Mouse (Mus musculus): ENCODE measurements around the gene Creb3l4.

DNA sequence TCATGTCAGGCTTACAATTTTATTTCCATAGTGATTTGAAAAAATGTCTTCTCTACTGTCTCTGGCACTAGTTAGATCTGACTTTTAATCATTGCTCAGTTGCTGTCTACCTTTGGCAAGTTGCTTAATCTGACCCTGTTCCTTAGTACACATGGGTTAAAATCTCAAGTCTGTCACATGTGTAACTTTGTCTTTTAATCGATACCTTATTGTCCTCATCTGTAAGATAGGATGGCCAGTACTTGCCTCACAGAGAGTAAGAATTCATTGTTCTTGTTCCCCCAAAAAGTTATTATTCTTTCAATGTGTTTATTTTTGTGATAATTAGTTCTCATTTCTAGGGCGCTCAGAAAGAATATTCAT lies 48.7 kb upstream of the Creb3l4 start:
- TF ChIP-seq EP300 (IDR thresholded peaks at IDR 0.05; ENCODE audit: insufficient read depth, low read depth, low read length) (no peak), POLR2A (IDR thresholded peaks at IDR 0.05; ENCODE audit: insufficient read depth, low read length) (no peak)
